Mouse (Mus musculus) megakaryocyte, adult 5-6 weeks (primary cell): ENCODE measurements around the gene Slc1a4. TPM values are rescaled to one million over a fixed set of nuclear protein-coding genes. Genes with fewer than 3 reads are reported as not detected.

ENCODE experiments used
- ATAC-seq: 2 replicates; pipeline ENCODE4 v1.8.0; 2016; ENCODE audit warnings: mild to moderate bottlenecking, inconsistent platforms; ENCODE audit not compliant: poor library complexity, severe bottlenecking
- total RNA-seq, 2 experiments: library from RNA; stranded (forward) in 1 of 2; stranded (reverse) in 1 of 2; fragments of 153-499, 151-499 nt in 1 of 2; fragments of 221-1000, 200-1000 nt in 1 of 2; gene quantifications; 2 replicates each; pipeline versions ENCODE4 v1.2.3 to v1.2.4; 2015 to 2017

Gene Slc1a4
- not detected in 2 replicates for total RNA-seq (2015)
- total RNA-seq (2017), result 0.07 and 0.20 TPM in 2 replicates

DNA sequence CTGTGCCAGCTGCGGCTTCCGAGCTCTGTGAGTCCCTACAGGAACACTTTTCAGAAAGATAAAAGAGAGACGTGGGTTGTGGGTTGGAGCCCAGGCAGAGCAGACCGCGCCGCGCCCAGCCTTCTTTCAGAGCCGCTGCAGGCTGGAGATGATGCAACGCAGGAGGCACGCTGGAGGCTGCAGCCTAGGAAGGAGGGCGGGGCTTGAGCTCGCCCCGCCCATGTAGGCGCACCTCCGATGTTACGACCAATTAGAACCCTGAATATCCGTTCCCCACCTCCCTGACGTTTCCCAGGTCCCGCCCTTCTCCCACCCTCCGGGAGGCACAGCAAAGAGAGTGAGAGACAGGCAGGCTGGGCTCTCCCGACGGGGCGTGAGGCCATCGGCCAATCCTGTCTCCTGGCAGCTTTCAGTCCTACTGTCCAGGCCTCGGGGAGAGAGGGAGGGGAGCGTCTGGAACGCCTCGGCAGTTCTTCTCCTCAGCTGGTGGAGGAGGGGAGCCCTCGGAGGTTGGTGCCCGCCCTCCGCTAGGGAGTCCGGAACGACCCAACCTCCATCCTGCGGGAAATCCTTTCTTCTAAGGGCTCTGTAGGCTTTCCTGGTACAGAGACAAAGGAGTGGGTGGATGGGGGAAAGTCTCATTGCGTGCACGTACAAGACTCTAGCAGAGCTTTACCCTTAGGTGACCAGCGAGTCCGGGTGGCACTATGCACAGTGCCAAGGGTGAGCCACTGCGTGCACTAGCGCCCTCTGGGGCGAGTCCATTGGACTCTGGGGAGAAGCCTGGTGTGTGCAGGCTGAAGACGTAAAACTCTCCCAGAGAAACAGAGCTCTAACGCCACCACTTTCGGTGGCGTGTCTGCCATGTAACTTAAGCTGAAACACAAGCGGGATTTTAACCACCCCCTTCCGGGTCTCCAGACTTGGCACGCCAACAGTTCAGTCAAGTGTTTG is at the start of gene Slc1a4:
Gene Slc1a4, minus strand, starts transcription at position 153 of the 954 bp plus-strand sequence.
- peak; percentile 87 for ATAC-seq

DNA sequence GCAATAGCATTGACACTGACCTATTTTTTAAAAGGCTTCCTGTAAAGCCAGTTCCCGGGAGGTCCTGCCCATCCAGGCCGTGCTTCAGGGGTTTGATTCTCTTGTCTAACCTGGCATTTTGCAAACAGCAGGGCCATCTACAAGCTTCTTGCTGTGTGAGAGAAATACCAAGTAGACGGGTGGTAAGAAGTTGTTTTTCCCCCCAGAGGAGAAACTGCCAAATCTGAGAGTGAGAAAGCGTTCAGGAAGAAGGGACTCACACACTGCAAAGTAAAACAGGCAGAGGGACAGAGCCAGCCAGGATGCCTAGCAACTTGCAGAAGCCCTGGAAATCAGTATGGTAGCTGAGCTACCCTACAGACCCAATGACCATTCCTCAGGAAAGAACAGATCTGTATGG is 47.6 kb upstream of the Slc1a4 start:
- ATAC-seq, result no peak

GRCm38 (mm10) chr11:20376642-20377041 is 44.1 kb upstream of the Slc1a4 start:
- no peak for ATAC-seq

GRCm38 (mm10) chr11:20372616-20373211 is 40.2 kb upstream of the Slc1a4 start:
- no peak for ATAC-seq

- no peak for ATAC-seq
Measured at GRCm38 (mm10) chr11:20370486-20370885, 38.0 kb upstream of the Slc1a4 start.

DNA sequence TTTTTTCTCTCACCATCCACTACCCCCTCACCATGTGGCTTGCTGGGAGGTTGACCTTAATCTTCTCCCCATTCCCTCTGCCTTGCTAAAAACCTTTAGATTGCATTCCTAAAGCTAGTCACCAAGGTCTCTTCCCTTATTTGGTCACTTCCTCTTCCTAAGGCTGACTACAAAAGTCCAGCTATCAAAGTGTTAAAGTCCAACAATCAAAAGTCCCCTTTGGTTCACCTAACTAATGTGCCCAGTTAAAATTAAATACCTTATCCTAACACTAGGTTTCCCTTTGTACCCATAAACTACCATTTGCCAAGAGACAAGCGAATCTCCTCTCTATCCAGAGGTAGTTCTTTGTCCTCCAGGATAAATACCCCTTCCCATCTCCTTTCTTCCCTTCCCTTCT is 33.9 kb upstream of the Slc1a4 start:
- no peak for ATAC-seq

DNA sequence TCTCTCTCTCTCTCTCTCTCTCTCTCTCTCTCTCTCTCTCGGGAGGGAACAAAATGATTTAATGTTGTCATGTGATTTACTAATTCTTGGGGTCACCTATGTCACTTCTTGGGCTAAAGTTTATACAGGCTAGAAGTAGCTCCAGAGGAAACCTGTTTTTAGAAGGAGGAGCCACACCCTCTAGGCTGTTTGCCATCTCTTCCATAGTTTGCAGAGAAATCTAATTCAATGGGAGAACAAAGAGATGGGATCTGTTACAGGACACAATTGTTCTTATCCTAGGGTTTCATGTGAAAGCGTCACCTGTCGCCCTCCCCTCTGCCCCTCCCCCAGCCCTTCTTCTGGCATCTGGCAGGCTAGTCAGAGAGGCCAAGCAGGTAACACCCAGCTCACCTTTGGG is 28.8 kb upstream of the Slc1a4 start:
- no peak for ATAC-seq

- ATAC-seq, result no peak
Measured at GRCm38 (mm10) chr11:20357684-20358447, 25.4 kb upstream of the Slc1a4 start.

DNA sequence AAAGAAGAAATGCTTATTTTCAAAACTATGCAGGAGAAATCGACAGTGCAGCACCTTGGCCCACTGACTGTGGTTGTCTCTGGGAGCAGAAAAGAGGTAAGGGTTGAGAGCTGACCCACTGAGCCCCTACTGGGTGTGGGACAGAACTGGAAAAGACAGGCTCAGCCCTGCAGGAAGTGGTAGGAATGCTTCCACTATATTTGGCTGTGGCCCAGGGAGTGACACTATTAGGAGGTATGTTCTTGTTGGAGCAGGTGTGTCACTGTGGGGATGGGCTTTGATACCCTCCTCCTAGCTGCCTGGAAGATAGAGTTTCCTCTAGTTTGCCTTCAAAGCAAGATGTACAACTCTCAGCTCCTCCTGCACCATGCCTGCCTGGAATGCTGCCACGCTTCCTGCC is 16.0 kb upstream of the Slc1a4 start:
- no peak for ATAC-seq

- ATAC-seq, result no peak
Measured at GRCm38 (mm10) chr11:20347548-20347947, 15.0 kb upstream of the Slc1a4 start.

DNA sequence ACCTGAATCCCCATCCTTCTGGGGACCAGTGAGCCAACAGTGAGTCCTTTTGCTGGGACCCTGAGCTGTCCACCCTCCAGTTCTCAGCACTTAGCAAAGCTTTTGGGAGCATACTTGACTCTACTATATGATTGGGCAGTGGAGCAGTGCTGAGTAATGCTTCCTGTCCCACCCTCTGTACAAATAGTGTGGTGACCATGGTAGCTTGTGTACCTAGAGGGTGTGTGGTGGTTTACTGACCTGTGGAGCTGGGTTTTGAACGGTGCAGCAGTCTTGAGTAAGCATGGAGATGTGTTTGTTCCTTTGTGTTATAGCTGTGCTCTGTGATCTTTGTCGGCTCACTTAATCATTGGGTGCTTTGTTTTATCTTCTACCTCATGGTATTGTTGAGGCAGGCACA is 13.9 kb upstream of the Slc1a4 start:
- ATAC-seq, result no peak

DNA sequence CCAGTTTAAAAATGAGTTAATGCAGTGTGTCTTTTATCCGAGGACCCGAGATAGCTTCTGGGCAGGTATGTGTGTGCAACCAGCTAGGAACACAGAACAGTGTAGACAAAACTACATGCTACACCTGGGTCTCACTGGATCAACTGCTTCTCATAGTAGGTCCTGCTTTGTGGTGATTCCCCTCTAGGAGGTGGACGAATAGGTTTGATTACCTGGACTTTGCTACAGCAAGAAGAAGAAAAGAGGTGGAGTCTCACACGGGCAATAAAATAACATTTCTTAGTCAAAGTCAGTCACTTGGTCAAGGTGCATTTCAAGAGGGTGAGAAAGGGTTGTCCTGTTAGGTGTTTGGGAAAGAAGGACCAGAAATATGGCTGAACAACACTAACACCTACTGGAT is 11.4 kb upstream of the Slc1a4 start:
- ATAC-seq, result no peak

DNA sequence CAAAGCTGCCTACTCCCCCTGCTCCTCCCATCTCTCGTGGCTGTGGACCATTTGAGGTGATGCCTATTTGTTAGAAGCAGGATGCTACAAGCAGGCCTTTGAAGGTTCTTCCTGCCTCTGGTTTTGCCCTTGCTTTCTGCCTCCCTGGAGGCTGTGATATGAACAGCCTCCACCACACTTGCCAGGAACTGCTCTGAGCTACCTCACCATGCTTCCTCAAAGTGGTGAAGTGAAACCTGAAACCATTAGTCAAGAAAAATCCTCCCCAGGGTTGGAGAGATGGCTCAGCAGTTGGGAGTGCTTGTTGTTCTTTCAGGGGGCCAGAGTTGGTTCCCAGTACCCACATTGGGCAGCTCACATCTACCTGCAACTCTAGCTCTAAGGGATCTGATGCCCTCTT is 9.1 kb upstream of the Slc1a4 start:
- no peak for ATAC-seq

GRCm38 (mm10) chr11:20338703-20339102 is 6.2 kb upstream of the Slc1a4 start:
- no peak for ATAC-seq

DNA sequence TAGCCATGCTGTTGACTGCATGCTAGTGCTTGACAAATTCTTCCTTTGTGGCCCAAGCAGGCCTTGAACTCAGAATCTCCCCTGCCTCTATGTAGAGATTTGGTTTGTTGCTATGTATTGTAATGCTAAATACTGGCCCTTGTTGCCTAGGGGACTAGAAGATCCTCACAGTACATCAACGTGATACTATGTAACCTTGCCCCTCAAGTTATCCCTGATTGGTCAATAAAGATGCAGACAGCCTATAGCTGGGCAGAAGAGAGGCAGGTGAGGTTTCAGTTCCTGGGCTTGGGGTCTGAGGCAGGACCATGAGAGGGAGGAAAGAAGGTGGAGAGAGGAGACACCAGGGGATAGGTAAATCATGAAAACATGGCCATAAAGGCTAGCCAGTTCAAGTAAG is 1.8 kb upstream of the Slc1a4 start:
- no peak for ATAC-seq

GRCm38 (mm10) chr11:20331690-20332537 is 599 bp downstream of the Slc1a4 start:
- ATAC-seq, result peak; percentile 12

GRCm38 (mm10) chr11:20331027-20331689 is 1.4 kb downstream of the Slc1a4 start:
- ATAC-seq, result no peak

GRCm38 (mm10) chr11:20329711-20330110 is 2.8 kb downstream of the Slc1a4 start:
- ATAC-seq, result peak; percentile 19; the same call in 1 of the 2 replicates

GRCm38 (mm10) chr11:20328771-20329170 is 3.7 kb downstream of the Slc1a4 start:
- ATAC-seq, result no peak
